Mouse (Mus musculus): Measurements from ENCODE around the gene Ehmt1. TPM values are rescaled to one million over a fixed set of nuclear protein-coding genes. Genes with fewer than 3 reads are reported as not detected.

The Ehmt1 gene
- total RNA-seq, 2 experiments from 2014 or later: 51.2 to 57.9 TPM

Small RNA genes lying within 50 kb of the gene (microRNA-seq; reads per million reads assigned to microRNA genes)
- 0 reads per million in 2 experiments for gene Gm22875

Other genes with a start within 250 kb of the Ehmt1 start
- under 1 TPM; 0.34 to 0.37 TPM for gene Cacna1b, start 156.5 kb downstream of the Ehmt1 start, total RNA-seq (2021)
- 10 to 100 TPM; 11.1 to 12.3 TPM for gene Arrdc1, start 15.6 kb upstream of the Ehmt1 start, total RNA-seq (2021)
- 10 to 100 TPM; 19.7 to 24.2 TPM for gene Zmynd19, start 30.2 kb upstream of the Ehmt1 start, total RNA-seq (2021)
- 1 to 10 TPM; 4.9 to 7.3 TPM for gene Dph7, start 42.8 kb upstream of the Ehmt1 start, total RNA-seq (2021)
- 10 to 100 TPM; 87.3 to 88.0 TPM for gene Mrpl41, start 55.5 kb upstream of the Ehmt1 start, total RNA-seq (2021)
- gene Pnpla7, start 56.4 kb upstream of the Ehmt1 start, total RNA-seq (2021): 10 to 100 TPM; 19.5 to 20.5 TPM
- gene Nsmf, start 134.7 kb upstream of the Ehmt1 start, total RNA-seq (2021): 10 to 100 TPM; 37.5 to 39.1 TPM
- gene Entpd8, start 160.7 kb upstream of the Ehmt1 start, total RNA-seq (2021): not detected
- gene Noxa1, start 175.5 kb upstream of the Ehmt1 start, total RNA-seq (2021): not detected